Mouse (Mus musculus): ENCODE measurements around the gene Ctnna3.
A peak's percentile ranks its signal among the peaks of the same experiment; 100 is the strongest.

DNA sequence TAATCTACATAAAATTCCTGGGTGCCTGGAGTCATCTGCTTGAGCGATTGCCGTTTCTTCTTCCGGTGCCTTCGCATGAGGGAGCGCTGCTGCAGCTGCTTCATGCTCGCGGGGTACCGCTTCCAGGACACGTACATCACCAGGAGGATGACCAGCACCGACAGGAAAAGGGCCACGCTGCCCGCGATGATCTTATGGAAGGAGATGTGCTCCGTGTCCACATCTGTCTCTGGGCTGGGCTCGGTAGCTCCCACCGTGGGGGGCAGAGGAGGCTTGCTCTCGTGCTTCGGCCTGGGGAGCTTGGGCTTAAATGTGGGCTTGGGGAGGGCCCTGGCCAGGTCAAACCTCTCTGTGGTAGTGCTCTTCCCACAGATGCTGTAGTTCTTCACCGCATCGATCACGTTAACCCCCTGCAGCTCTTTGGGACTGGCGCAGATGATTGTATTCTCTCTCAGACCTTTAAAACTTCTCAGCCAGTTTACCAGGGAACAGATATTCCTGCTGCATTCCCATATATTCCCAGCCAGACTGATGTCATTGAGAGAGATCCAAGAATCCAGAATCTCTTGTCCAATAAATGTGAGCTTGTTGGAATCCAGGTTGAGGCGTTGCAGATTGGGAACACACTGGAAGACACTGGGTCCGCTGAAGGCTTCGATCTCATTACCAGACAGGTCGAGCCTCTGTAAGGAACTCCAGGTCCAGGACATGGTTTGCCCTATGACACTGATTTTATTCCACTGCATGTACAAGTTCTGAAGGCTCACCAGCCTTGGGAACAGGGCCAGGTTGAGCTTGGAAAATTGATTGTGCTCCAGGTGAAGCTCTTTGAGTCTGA, 658.3 kb downstream of the Ctnna3 start:
- TF ChIP-seq CTCF (IDR thresholded peaks at IDR 0.05; ENCODE audit: borderline replicate concordance, insufficient read depth, low read depth, low read length) (no peak), POLR2A (IDR thresholded peaks at IDR 0.05; ENCODE audit: borderline replicate concordance, insufficient read depth, low read length) (peak; percentile 30; the same call in 1 of the 2 replicates)
